Mouse (Mus musculus): ENCODE measurements around the gene Amer3.

- TF ChIP-seq CTCF (IDR thresholded peaks at IDR 0.05; ENCODE audit: low read depth) (no peak), EP300 (IDR thresholded peaks at IDR 0.05; ENCODE audit: low read depth) (no peak)
These were observed 42.5 kb upstream of the Amer3 start for GRCm38 (mm10) chr1:34536767-34537485.

Data from liver, embryonic 14.5 days (tissue).